Mouse (Mus musculus): ENCODE results near the gene Imp3. TPM values are rescaled to one million over a fixed set of nuclear protein-coding genes. Genes with fewer than 3 reads are reported as not detected.

The Imp3 gene
- polyA plus RNA-seq, 1 experiment from 2014 or later: 57.6 TPM

DNA sequence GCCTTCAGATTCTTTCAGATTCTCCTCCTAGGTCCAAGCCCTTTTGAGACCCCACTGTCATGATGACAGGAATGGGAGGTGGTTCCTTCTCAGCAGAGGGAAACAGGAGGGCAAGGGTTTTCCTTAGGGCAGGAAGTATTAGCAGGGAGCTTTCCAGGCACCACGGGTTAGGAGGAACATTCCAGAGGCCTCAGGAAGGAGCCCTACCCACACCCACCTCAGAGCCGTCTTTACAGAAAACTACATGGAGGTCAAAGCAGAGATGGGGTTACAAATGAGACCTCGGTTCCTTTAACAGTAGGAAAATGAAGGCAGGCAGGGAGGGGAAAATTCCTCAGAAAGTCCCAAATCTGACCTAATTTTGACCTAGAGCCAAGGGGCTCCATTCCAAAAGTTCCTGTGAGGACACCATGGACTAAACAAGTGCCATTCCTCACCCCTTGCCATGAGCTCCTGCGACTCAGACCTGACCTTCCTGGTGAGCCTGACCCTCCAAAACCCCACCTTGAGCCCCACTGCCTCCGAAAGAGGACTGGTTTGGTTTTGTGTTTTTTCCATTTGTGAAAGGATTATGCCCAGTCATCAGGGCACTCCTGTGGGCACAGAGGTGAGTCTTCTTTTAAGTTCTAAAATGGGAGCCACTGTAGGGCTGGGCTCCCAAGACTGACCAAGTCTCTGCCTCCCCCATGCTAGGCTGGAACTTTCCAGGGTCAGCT lies 21.4 kb upstream of the Imp3 start:
- H3K27ac ChIP-seq (ENCODE audit: low read depth): no peak overlapping the region
- no peak overlapping the region for H3K9ac ChIP-seq (replicated peaks)
- H3K4me2 ChIP-seq (ENCODE audit: low read depth, low read length): no peak overlapping the region
- no peak for TF ChIP-seq CTCF (IDR thresholded peaks at IDR 0.05; ENCODE audit: low read depth)
- TF ChIP-seq EP300 (IDR thresholded peaks at IDR 0.05; ENCODE audit: low read depth): no peak
- peaks cover 11% of the 10 kb centered on the region for H3K36me3 ChIP-seq (replicated peaks; ENCODE audit: insufficient read depth, low read length)
- no peak for DNase-seq
- H3K4me3 ChIP-seq (ENCODE audit: low read depth, low read length): no peak overlapping the region
- WGBS (ENCODE audit: insufficient replicate concordance): 62% methylated on average over 5 of the region's 5 CpGs
- H3K27me3 ChIP-seq (ENCODE audit: insufficient read depth, low read length): no peaks in the 10 kb centered on the region
- no peaks in the 10 kb centered on the region; the same call in 1 of the 2 replicates for H3K4me1 ChIP-seq (ENCODE audit: insufficient read depth)
- no peak for ATAC-seq
- no peaks in the 10 kb centered on the region for H3K9me3 ChIP-seq (ENCODE audit: low read length)

DNA sequence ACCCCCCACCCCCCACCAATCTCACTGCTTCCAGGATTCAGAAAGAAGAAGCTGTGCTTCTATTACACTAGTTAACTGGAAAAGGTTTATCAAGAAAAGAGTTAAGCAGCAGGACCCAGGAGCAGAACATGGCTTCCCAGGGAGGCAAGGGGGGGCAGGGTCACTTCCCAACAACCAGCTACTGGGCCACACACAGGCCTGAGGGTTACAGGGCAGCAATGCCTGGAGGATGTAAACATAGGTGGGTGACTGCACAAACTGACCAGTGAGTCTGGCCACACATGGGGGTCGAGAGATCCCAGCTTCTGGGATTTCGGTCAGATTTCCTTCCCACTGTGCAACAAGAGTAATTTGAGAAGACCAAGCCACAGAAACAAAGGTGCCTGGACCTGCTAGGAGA lies 20.1 kb upstream of the Imp3 start:
- peaks cover 11% of the 10 kb centered on the region for H3K36me3 ChIP-seq (replicated peaks; ENCODE audit: insufficient read depth, low read length)
- DNase-seq (no peak), ATAC-seq (no peak)
- H3K27ac ChIP-seq (ENCODE audit: low read depth): no peak overlapping the region
- peaks cover 4% of the 10 kb centered on the region; the same call in 1 of the 2 replicates for H3K9me3 ChIP-seq (ENCODE audit: low read length)
- no peaks in the 10 kb centered on the region for H3K27me3 ChIP-seq (ENCODE audit: insufficient read depth, low read length)
- no peak overlapping the region for H3K4me2 ChIP-seq (ENCODE audit: low read depth, low read length)
- 73% methylated on average over 2 of the region's 2 CpGs for whole genome bisulfite sequencing (ENCODE audit: insufficient replicate concordance)
- H3K4me3 ChIP-seq (ENCODE audit: low read depth, low read length): no peak overlapping the region
- H3K9ac ChIP-seq (replicated peaks): no peak overlapping the region
- TF ChIP-seq EP300 (IDR thresholded peaks at IDR 0.05; ENCODE audit: low read depth) (no peak), CTCF (IDR thresholded peaks at IDR 0.05; ENCODE audit: low read depth) (no peak)
- no peaks in the 10 kb centered on the region; the same call in 1 of the 2 replicates for H3K4me1 ChIP-seq (ENCODE audit: insufficient read depth)

DNA sequence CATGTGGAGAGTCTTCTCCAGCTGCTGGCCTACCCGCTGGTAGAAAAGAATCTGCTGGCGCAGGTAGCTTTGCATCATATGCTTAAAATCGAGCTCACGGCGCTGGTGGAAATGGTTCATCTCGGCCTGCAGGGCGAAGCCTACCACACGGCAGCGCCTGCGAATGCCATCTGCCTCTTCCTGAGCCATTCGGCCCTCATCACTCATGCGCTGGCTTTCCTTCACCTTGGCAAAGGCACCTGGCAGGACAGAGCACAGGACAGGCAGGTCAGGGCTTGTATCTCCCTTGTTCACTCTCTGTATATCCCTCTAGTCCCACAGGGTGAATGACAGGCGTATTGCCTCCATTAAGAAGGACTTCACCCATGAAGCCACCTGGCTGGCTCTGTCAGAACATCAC lies 18.8 kb upstream of the Imp3 start:
- peaks cover 4% of the 10 kb centered on the region; the same call in 1 of the 2 replicates for H3K9me3 ChIP-seq (ENCODE audit: low read length)
- no peak overlapping the region for H3K4me2 ChIP-seq (ENCODE audit: low read depth, low read length)
- TF ChIP-seq EP300 (IDR thresholded peaks at IDR 0.05; ENCODE audit: low read depth) (no peak), CTCF (IDR thresholded peaks at IDR 0.05; ENCODE audit: low read depth) (no peak)
- H3K27ac ChIP-seq (ENCODE audit: low read depth): no peak overlapping the region
- DNase-seq: no peak
- H3K27me3 ChIP-seq (ENCODE audit: insufficient read depth, low read length): no peaks in the 10 kb centered on the region
- no peak for ATAC-seq
- H3K36me3 ChIP-seq (replicated peaks; ENCODE audit: insufficient read depth, low read length): peaks cover 11% of the 10 kb centered on the region
- WGBS (ENCODE audit: insufficient replicate concordance): 91% methylated on average over 13 of the region's 13 CpGs
- no peak overlapping the region for H3K4me3 ChIP-seq (ENCODE audit: low read depth, low read length)
- peaks cover 4% of the 10 kb centered on the region for H3K4me1 ChIP-seq (ENCODE audit: insufficient read depth)
- no peak overlapping the region for H3K9ac ChIP-seq (replicated peaks)

DNA sequence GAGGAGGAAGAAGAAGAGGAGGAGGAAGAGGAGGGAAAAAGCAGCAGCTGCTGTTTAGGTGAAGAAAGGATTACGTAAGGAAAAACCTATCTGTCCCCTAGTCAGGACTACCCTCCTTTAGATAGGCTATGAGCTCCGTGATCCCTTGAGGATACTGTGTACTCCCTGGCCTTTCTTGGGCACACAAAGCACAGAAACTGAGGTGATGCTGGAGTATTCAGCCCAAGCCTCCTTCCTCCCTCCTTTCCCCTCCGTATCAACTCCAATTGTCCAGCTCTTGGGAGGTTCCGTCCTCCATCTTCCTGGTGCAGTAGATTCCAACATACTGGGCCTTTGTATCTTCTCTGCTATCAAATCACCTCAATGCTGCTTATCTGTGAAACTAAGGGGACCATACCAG lies 14.5 kb upstream of the Imp3 start:
- H3K9me3 ChIP-seq (ENCODE audit: low read length): peaks cover 4% of the 10 kb centered on the region; the same call in 1 of the 2 replicates
- no peaks in the 10 kb centered on the region for H3K27me3 ChIP-seq (ENCODE audit: insufficient read depth, low read length)
- DNase-seq (no peak), ATAC-seq (no peak)
- 0 out of 2 replicates have a peak, but pooled peaks cover 6% of the 10 kb centered on the region for H3K36me3 ChIP-seq (replicated peaks; ENCODE audit: insufficient read depth, low read length)
- no peak overlapping the region for H3K9ac ChIP-seq (replicated peaks)
- 80% methylated on average over 4 of the region's 4 CpGs for WGBS (ENCODE audit: insufficient replicate concordance)
- no peak overlapping the region for H3K27ac ChIP-seq (ENCODE audit: low read depth)
- H3K4me1 ChIP-seq (ENCODE audit: insufficient read depth): peaks cover 24% of the 10 kb centered on the region
- no peak for TF ChIP-seq CTCF (IDR thresholded peaks at IDR 0.05; ENCODE audit: low read depth)
- peak overlapping the region; percentile 83 for H3K4me2 ChIP-seq (ENCODE audit: low read depth, low read length)
- H3K4me3 ChIP-seq (ENCODE audit: low read depth, low read length): no peak overlapping the region

DNA sequence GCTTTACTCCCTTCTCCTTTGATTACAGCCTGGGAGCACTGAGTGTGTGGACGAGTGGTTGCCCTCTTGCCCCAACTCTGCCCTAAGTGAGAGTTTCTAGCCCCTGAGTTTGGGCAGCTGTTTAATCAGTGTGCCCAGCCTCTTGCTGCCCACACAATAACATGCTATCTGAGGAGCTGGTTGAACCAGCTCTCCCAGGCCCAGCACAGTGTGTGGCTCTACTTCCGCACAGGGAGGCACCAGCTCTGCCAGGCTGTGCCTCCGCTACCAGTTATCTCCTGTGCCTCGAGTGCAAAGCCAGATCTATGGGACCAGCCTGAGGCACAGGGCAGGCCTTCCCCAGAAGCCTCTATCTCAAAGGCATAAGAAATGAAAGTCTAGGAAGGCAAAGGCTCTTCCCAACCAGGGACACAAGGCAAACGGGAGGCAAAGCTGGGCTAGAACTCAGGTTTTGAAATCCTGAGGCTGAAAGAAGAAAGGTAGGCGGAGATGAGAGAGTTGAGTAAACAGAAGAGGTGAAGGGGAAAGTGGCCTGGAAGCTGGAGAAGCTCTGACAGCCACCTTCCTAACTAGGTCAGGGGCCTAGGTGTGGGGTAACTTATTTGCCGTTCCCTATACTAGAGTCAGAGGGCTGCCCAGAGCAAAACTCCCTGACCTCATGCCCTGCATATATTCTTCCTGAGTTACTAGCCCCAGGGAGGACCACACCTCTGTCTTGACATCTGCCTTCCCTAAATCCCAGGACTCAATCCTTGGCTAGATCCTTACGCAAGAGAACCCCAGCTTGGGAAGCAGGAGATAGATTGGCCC lies 13.2 kb upstream of the Imp3 start:
- H3K36me3 ChIP-seq (replicated peaks; ENCODE audit: insufficient read depth, low read length): 0 out of 2 replicates have a peak, but pooled peaks cover 2% of the 10 kb centered on the region
- peaks cover 4% of the 10 kb centered on the region; the same call in 1 of the 2 replicates for H3K9me3 ChIP-seq (ENCODE audit: low read length)
- peak overlapping the region; percentile 81 for H3K27ac ChIP-seq (ENCODE audit: low read depth)
- H3K4me2 ChIP-seq (ENCODE audit: low read depth, low read length): peak overlapping the region; percentile 83
- WGBS (ENCODE audit: insufficient replicate concordance): 44% methylated on average over 8 of the region's 8 CpGs
- H3K4me1 ChIP-seq (ENCODE audit: insufficient read depth): peaks cover 31% of the 10 kb centered on the region
- no peak for DNase-seq
- peak; percentile 58 for ATAC-seq
- no peaks in the 10 kb centered on the region for H3K27me3 ChIP-seq (ENCODE audit: insufficient read depth, low read length)
- peak overlapping the region; percentile 62 for H3K9ac ChIP-seq (replicated peaks)
- TF ChIP-seq EP300 (IDR thresholded peaks at IDR 0.05; ENCODE audit: low read depth): no peak
- no peak for TF ChIP-seq CTCF (IDR thresholded peaks at IDR 0.05; ENCODE audit: low read depth)
- peak overlapping the region; percentile 28 for H3K4me3 ChIP-seq (ENCODE audit: low read depth, low read length)

DNA sequence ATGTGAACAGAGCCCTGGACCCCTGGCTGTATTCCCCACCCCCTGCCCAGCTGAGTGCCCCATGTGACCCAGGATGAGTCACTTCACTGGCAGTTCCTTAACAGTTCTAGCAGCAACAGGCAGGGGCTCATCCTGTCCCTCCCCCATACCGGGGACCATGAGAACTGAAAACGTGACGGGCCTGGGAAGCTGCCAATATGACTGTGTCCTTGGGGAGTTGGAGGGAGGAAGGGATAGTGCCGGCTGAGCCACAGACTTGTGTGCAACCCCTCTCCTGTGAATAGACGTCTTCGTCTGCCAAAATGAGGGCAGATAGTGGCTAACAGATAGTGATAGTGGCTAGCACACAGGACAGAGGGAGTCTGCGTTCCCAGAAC lies 12.6 kb upstream of the Imp3 start:
- ATAC-seq (peak; percentile 73), DNase-seq (peak; percentile 80)
- peaks cover 31% of the 10 kb centered on the region for H3K4me1 ChIP-seq (ENCODE audit: insufficient read depth)
- WGBS (ENCODE audit: insufficient replicate concordance): 21% methylated on average over 7 of the region's 7 CpGs
- peak overlapping the region; percentile 62 for H3K9ac ChIP-seq (replicated peaks)
- H3K4me2 ChIP-seq (ENCODE audit: low read depth, low read length): peak overlapping the region; percentile 83
- H3K36me3 ChIP-seq (replicated peaks; ENCODE audit: insufficient read depth, low read length): 0 out of 2 replicates have a peak, but pooled peaks cover 2% of the 10 kb centered on the region
- H3K27me3 ChIP-seq (ENCODE audit: insufficient read depth, low read length): no peaks in the 10 kb centered on the region
- peaks cover 4% of the 10 kb centered on the region; the same call in 1 of the 2 replicates for H3K9me3 ChIP-seq (ENCODE audit: low read length)
- H3K27ac ChIP-seq (ENCODE audit: low read depth): peak overlapping the region; percentile 81
- TF ChIP-seq CTCF (IDR thresholded peaks at IDR 0.05; ENCODE audit: low read depth) (no peak), EP300 (IDR thresholded peaks at IDR 0.05; ENCODE audit: low read depth) (peak; percentile 68)
- peak overlapping the region; percentile 28 for H3K4me3 ChIP-seq (ENCODE audit: low read depth, low read length)

All from liver, postnatal 0 days (tissue).